Mouse (Mus musculus) layer of hippocampus, adult 9-10 months (tissue): ENCODE data around the gene Tspan18.

ENCODE experiments used
- DNase-seq: peaks from one replicate; pipeline ENCODE4 v3.0.0; 2022; ENCODE audit warnings: low spot score

The Tspan18 gene

GRCm38 (mm10) chr2:93152883-93153491, 181.3 kb downstream of the Tspan18 start:
- DNase-seq = no peak

- no peak for DNase-seq
These were observed 182.1 kb downstream of the Tspan18 start for GRCm38 (mm10) chr2:93152191-93152601.
